Mouse (Mus musculus): ENCODE measurements around the gene Oxsr1.
A peak's percentile ranks its signal among the peaks of the same experiment; 100 is the strongest.
"Not testable (repeated sequence)": the region's sequence is repeated elsewhere in the genome, so short reads cannot be mapped to it uniquely, and the experiment has no call there.

Gene Oxsr1

GRCm38 (mm10) chr9:119322289-119323259 lies at the start of gene Oxsr1:
TSS of gene Oxsr1 (minus strand) at chr9:119322427.
- peak; percentile 90 for DNase-seq (ENCODE audit: low spot score)

DNA sequence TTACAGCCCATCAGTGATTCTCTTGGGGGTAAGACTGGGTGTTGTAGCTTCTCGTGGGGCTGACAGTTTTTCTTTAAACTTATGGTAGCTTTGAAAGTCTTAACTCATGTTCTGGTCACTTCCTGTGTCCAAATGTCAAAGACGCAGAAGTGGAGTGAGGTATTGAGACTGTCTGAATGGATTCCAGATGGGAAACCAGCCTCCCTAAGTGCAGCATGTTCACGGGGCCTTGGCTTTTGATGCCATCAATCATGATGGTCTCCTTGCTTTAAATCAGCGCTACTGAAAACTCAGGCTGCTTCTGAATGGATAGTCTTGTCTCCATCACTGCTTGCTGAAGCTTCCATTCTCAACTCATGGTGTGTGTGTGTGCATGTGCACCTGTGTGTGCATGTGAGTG lies 49.0 kb upstream of the Oxsr1 start:
- DNase-seq (ENCODE audit: low spot score): no peak

GRCm38 (mm10) chr9:119370770-119371169 lies 48.5 kb upstream of the Oxsr1 start:
- DNase-seq (ENCODE audit: low spot score): not testable (repeated sequence)

GRCm38 (mm10) chr9:119368367-119368766 lies 46.1 kb upstream of the Oxsr1 start:
- no peak for DNase-seq (ENCODE audit: low spot score)

GRCm38 (mm10) chr9:119365284-119365683 lies 43.1 kb upstream of the Oxsr1 start, which contains the start of gene Slc22a14:
TSS of gene Slc22a14 (minus strand) at chr9:119365553.
- no peak for DNase-seq (ENCODE audit: low spot score)

GRCm38 (mm10) chr9:119363229-119363628 lies 41.0 kb upstream of the Oxsr1 start:
- DNase-seq (ENCODE audit: low spot score): no peak

GRCm38 (mm10) chr9:119361416-119361815 lies 39.2 kb upstream of the Oxsr1 start:
- DNase-seq (ENCODE audit: low spot score): no peak

GRCm38 (mm10) chr9:119358058-119358429 lies 35.8 kb upstream of the Oxsr1 start:
- DNase-seq (ENCODE audit: low spot score): no peak

- peak; percentile 68 for DNase-seq (ENCODE audit: low spot score)
Observed at GRCm38 (mm10) chr9:119357331-119358057, 35.3 kb upstream of the Oxsr1 start, which contains the start of gene Xylb. TSS of gene Xylb (plus strand) at chr9:119357381.

DNA sequence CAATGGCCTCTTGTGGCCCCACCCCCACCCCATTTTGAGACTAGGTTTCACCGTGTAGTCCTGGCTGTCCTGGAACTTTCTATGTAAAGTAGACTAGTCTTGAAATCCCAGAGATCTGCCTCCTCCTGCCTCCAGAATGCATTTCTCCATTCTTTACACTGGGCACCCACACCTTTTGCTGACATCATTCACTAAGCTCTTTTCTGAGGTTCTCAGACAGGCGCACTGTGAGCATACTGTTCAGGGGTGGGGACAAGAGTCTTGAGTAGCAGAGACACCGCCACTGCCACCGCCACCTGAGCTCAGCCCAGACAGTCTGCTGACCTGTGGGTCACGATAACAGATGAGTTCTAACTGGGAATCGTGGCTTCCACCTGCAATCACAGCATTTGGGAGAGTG lies 33.7 kb upstream of the Oxsr1 start:
- no peak for DNase-seq (ENCODE audit: low spot score)

- no peak for DNase-seq (ENCODE audit: low spot score)
Observed at GRCm38 (mm10) chr9:119353926-119354325, 31.7 kb upstream of the Oxsr1 start.

DNA sequence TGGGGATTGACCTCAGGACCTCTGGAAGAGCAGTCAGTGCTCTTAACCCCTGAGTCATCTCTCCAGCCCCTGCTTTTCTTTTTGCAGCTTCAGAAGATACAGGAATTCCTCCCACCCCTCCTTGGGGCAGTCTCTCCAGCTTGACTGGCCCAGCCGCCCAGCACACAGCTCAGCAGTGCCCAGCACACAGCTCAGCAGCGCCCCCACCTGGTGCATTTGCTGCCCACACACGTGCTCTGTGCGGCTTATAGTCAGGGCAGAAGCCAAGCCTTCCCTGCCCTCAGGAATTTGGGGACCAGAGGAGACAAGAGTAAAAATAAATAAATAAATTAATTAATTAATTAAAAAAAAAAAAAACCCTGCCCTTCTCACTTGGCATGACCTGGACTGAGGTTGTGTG lies 29.8 kb upstream of the Oxsr1 start:
- peak; percentile 50 for DNase-seq (ENCODE audit: low spot score)

DNA sequence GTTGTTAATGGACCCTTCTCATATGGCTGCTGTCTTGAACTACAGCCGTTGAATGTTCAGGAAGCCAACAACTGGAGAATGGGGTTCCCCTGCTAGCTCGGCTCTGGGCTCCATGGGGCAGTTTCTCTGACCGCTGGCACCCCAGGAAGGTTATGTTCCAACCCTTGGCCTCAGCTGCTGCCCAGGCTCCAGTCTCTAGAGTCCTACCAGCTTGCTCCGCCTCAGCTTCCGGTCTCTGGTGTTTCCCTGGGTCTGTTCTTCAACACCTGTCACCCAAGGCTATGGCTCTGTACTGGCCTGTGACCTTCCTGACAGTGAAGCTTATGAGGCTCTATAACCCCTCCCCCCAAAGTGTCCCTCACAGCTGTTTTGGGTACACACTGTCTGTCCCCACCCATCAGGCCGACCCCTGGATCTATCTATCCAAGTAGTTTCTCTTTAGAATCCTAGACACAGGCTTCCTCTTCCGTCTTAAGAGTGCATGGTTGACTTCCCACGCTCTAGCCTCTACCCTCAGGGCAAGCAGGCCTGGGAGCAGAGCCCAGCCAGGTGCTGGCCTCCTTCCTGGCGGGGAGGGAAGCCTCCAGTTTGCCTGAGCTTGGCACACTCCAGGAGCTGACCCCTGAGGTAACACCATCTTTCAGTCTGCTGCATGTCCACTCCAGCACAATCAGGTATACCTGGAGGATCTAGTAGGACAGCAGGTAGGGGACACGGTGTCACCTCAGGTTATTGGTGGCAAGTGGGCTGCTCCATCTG lies 28.9 kb upstream of the Oxsr1 start:
- no peak for DNase-seq (ENCODE audit: low spot score)

- DNase-seq (ENCODE audit: low spot score): no peak
Observed at GRCm38 (mm10) chr9:119350531-119350930, 28.3 kb upstream of the Oxsr1 start.

GRCm38 (mm10) chr9:119346376-119346775 lies 24.1 kb upstream of the Oxsr1 start:
- no peak for DNase-seq (ENCODE audit: low spot score)

DNA sequence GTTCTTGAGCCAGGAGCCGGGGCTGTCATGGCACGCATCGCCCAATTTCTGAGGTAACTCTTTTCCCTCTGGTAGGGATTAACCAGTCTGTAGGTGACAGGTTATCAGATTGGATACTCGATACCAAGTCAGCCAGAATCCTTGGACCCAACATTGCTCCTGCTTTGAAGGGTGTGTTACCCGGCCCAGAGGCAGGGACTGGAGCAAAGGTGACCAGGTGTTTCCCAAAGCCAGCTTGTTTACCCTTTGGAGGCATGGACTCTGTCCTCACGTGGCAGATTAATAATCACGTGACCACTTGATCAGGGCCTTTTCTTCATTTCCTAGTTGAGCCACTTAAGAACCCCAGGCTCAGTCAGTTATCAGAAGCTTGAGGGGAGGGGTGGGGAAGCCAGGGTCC lies 20.5 kb upstream of the Oxsr1 start:
- no peak for DNase-seq (ENCODE audit: low spot score)

- peak; percentile 90 for DNase-seq (ENCODE audit: low spot score)
Observed at GRCm38 (mm10) chr9:119340909-119341816, 18.9 kb upstream of the Oxsr1 start, which contains the start of gene Myd88. TSS of gene Myd88 (minus strand) at chr9:119341411.

- no peak for DNase-seq (ENCODE audit: low spot score)
Observed at GRCm38 (mm10) chr9:119340212-119340580, 18.0 kb upstream of the Oxsr1 start.

GRCm38 (mm10) chr9:119339558-119340211 lies 17.5 kb upstream of the Oxsr1 start, which contains the start of gene Acaa1a:
TSS of gene Acaa1a (plus strand) at chr9:119339676.
- no peak for DNase-seq (ENCODE audit: low spot score)

- DNase-seq (ENCODE audit: low spot score): no peak
Observed at GRCm38 (mm10) chr9:119339106-119339505, 16.9 kb upstream of the Oxsr1 start.

Data from urinary bladder, postnatal 10 days (tissue).